Mouse (Mus musculus) urinary bladder, adult 2 months (tissue): ENCODE data around the gene Tctex1d4. TPM values are rescaled to one million over a fixed set of nuclear protein-coding genes. Genes with fewer than 3 reads are reported as not detected.

Experiments
- DNase-seq: peaks from one replicate; pipeline ENCODE4 v3.0.0; 2022; ENCODE audit warnings: low spot score
- polyA plus RNA-seq: library from polyadenylated mRNA; depleted of rRNA; stranded (reverse); fragments of >200 nt; gene quantifications from 2 replicates; pipeline ENCODE4 v1.2.3, GENCODE M21; 2012

Gene Tctex1d4
- polyA plus RNA-seq, 1 experiment = 0.58 TPM

- no peak for DNase-seq
These were observed 12.0 kb downstream of the Tctex1d4 start for GRCm38 (mm10) chr4:117138295-117139216.

GRCm38 (mm10) chr4:117139217-117139612, 12.6 kb downstream of the Tctex1d4 start:
- DNase-seq = no peak

GRCm38 (mm10) chr4:117140613-117141012, 14.0 kb downstream of the Tctex1d4 start:
- DNase-seq = no peak

GRCm38 (mm10) chr4:117143023-117143422, 16.4 kb downstream of the Tctex1d4 start:
- DNase-seq = no peak

GRCm38 (mm10) chr4:117145248-117145647, 18.7 kb downstream of the Tctex1d4 start:
- DNase-seq = no peak

- peak; percentile 84 for DNase-seq
These were observed 19.6 kb downstream of the Tctex1d4 start for GRCm38 (mm10) chr4:117146176-117146575.

GRCm38 (mm10) chr4:117148047-117148713, 21.6 kb downstream of the Tctex1d4 start:
- no peak for DNase-seq

- DNase-seq = no peak
These were observed 22.2 kb downstream of the Tctex1d4 start for GRCm38 (mm10) chr4:117148815-117149214.

GRCm38 (mm10) chr4:117149291-117150211, 23.0 kb downstream of the Tctex1d4 start:
- DNase-seq = no peak

GRCm38 (mm10) chr4:117150212-117150733, 23.7 kb downstream of the Tctex1d4 start:
- no peak for DNase-seq

- DNase-seq = no peak
These were observed 24.8 kb downstream of the Tctex1d4 start for GRCm38 (mm10) chr4:117151416-117151815.

- no peak for DNase-seq
These were observed 26.1 kb downstream of the Tctex1d4 start for GRCm38 (mm10) chr4:117152714-117153113.

- no peak for DNase-seq
These were observed 28.6 kb downstream of the Tctex1d4 start for GRCm38 (mm10) chr4:117155020-117155791.

GRCm38 (mm10) chr4:117155792-117156355, 29.3 kb downstream of the Tctex1d4 start, which contains the start of gene Rps8:
TSS of gene Rps8 (minus strand) at chr4:117156243.
- DNase-seq = peak; percentile 81

- no peak for DNase-seq
These were observed 29.8 kb downstream of the Tctex1d4 start for GRCm38 (mm10) chr4:117156372-117156771.

GRCm38 (mm10) chr4:117159666-117160065, 33.1 kb downstream of the Tctex1d4 start:
- DNase-seq = no peak

GRCm38 (mm10) chr4:117161183-117161582, 34.6 kb downstream of the Tctex1d4 start:
- no peak for DNase-seq

GRCm38 (mm10) chr4:117169936-117170335, 43.3 kb downstream of the Tctex1d4 start:
- no peak for DNase-seq
